Mouse (Mus musculus): ENCODE data around the gene Nucb1.

The Nucb1 gene

GRCm38 (mm10) chr7:45461326-45461725, 48.9 kb downstream of the Nucb1 start:
- peak; percentile 42 for DNase-seq

GRCm38 (mm10) chr7:45460860-45461314, 49.3 kb downstream of the Nucb1 start:
- peak; percentile 68 for DNase-seq

GRCm38 (mm10) chr7:45460377-45460776, 49.8 kb downstream of the Nucb1 start:
- no peak for DNase-seq

- DNase-seq: peak; percentile 99
Measured at GRCm38 (mm10) chr7:45459564-45460140, 50.6 kb downstream of the Nucb1 start, which contains the start of gene Ftl1. Ftl1 (minus strand) TSS chr7:45459884.

GRCm38 (mm10) chr7:45458748-45459563, 51.2 kb downstream of the Nucb1 start:
- peak; percentile 90 for DNase-seq

- no peak for DNase-seq
Measured at GRCm38 (mm10) chr7:45457204-45458060, 52.8 kb downstream of the Nucb1 start.

GRCm38 (mm10) chr7:45456721-45457203, 53.4 kb downstream of the Nucb1 start:
- DNase-seq: no peak

- DNase-seq: no peak
Measured at GRCm38 (mm10) chr7:45455932-45456696, 54.1 kb downstream of the Nucb1 start.

GRCm38 (mm10) chr7:45454971-45455370, 55.2 kb downstream of the Nucb1 start:
- no peak for DNase-seq

- DNase-seq: peak; percentile 89
Measured at GRCm38 (mm10) chr7:45451344-45451982, 58.7 kb downstream of the Nucb1 start.

- no peak for DNase-seq
Measured at GRCm38 (mm10) chr7:45449974-45450373, 60.2 kb downstream of the Nucb1 start.

- peak; percentile 58 for DNase-seq
Measured at GRCm38 (mm10) chr7:45447325-45447990, 62.7 kb downstream of the Nucb1 start.

GRCm38 (mm10) chr7:45446589-45446988, 63.6 kb downstream of the Nucb1 start:
- no peak for DNase-seq

- no peak for DNase-seq
Measured at GRCm38 (mm10) chr7:45443526-45444420, 66.4 kb downstream of the Nucb1 start.
